Mouse (Mus musculus) urinary bladder, adult 2 months (tissue): ENCODE measurements around the gene Synpo2. TPM values are rescaled to one million over a fixed set of nuclear protein-coding genes. Genes with fewer than 3 reads are reported as not detected.

Experiments
- DNase-seq: peaks from one replicate; pipeline ENCODE4 v3.0.0; 2022; ENCODE audit warnings: low spot score
- polyA plus RNA-seq: library from polyadenylated mRNA; depleted of rRNA; stranded (reverse); fragments of >200 nt; gene quantifications from 2 replicates; pipeline ENCODE4 v1.2.3, GENCODE M21; 2012

Synpo2 gene
- polyA plus RNA-seq, 1 experiment: 240 TPM

DNA sequence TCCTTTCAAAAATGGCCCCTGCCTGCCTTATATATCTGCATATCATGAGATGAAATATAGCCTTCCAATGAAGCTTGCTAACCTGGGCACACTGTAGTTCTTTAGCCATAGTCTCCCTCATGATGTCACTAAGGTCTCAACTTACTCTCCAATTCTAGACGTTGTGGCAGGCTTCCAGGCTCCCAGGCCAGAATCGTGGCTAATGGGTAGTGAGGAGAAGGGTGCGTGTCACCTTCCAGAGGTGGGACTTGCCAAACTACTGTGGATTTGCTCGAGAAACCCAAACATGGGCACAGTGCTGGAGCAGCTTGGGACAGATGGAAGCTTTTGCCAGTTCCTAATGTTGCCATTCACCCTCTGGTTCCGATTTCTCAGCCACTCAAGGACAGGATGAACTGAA, 69.5 kb downstream of the Synpo2 start:
- no peak for DNase-seq

DNA sequence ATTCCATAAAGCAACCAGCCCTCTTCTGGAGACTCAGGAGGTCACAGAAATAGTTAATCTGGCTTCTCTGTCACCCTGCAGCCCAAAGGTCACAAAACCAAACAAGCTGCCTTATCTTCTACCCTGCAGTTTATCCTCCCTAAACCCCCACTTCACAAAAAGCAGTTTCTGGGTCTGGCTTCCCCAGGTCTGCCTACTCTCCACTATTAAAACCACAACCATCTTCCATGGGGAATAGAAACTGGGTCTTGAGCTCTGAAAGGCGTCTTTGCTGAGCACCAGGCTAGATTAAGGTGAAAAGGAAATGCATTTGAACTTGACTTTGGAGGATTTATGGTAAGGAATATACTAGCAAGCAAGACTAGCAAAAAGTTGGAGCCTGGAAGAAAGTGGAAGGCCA, 71.8 kb downstream of the Synpo2 start:
- no peak for DNase-seq

DNA sequence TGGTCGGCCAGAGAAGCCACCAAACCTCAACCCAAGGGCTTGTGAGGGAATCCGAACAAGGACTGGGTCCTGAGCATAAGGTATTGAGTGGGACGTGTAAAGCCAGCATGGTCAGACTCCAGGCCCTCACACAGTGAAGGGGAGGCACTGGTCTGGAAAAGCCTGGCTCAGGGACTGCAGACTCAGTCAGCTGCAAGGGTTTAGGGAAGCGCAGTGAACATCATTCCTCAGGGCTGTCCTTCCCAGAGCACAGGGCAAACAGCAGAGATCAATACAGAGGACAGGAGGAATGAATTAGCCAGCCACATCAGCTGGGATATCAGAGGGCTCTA, 72.8 kb downstream of the Synpo2 start:
- DNase-seq: no peak

DNA sequence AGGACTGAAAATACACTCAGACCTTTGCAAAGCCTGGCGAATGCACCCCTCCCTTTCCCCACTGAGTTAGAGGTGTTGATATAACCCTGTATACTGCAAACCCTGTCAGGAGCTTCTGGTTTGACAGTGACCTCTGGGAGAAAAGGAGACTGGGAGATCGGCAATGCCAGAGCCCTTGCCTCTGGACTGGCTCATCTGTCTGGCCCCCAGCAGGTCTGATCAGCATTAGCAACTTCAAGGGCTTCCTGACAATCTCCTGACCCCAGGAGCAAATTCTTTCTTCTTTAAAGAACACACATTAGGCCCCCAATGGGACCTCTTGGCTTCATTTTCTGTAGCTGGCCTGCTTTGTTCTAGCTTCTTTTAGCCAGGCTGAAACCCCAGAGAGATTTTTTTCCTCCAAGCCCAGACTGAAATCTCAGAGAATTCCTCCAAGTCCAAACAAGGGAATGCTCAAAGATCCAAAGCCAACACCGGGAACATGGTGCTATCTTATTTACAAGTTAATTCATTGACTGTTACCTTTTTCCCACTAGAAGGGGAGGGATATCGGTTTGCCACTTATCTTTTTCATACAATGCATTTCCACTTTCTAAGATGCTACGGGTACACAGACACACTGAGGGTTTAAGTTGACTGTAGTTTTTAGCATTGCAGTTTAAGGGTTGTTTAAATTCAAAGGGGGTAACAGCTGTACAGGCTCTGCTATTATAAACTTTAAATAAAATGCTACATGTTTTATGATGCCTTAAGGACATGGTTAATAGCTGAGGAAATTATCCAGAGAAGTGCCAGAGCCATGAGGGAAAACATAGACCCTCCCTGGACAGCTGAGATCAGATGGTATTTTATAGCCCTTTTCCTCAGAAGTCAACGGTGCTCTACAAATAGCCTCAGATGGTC, 73.4 kb downstream of the Synpo2 start:
- no peak for DNase-seq

DNA sequence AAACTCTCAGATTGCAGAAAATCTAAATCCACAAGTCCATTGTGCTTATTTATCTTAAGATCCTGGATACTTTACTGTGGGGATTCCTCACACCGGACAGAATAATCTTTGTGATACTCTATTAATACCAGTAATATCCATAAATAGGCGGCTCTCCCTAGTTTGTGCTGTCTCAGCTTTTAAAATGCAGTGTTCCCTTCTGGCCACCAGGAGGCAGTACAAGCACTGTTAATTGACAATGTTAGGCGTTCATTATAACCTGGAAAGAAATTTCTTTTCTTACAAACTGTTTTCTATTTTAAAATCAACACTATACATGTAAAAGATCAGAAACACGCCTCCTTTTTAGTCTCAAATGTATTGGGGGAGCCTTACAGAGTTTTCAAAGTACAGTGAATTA, 75.2 kb downstream of the Synpo2 start:
- DNase-seq: no peak

DNA sequence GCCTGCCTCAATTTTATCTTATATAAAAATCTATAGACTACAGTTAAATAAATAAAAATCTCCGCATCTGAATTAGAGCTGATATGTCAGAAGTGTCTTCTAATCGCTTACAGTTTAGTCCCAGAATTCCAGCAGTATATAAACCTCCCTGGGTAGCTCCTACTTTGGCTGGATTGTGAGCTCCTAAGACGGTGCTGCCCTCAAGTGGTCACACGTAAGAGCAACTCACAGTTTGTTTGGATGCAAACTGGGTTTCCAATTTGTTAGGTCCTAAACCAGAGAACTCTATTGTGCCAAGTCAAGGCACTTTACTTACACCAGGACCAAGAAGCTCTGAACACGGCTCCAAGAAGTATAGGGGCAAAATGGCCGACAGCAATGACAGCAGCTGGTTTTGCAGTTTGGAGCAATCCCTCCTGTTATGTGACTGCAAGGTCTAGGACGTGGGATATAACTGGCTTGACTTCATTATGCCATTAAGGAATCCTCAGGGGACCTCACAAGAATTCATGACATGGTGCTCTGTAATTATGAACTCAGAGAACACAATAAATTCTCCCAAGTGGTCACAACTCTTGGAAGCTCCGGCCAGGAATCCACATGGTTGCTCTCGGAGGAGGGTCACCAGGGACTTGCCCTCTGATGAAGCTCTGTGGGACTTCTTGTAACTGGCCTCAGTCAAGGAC, 76.7 kb downstream of the Synpo2 start:
- DNase-seq: no peak

DNA sequence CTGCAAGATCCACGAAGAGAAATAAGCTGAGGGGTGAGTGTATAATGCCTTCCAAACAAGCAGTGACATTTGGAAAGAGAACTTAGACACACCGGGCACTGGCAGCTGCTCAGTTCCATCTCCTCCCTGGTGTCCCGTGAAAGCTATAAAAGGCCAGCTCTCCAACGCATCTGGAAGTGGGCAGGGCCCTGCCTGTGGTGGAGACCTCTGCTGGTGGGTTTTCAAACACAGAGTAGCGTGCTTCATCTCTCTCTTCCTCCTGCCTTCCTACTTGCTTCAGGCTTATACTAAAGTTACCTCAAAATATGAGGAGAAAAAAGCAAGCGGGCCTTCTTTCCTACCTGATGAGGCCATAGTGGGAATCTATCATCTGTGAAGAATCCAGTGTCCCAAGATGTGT, 77.4 kb downstream of the Synpo2 start:
- no peak for DNase-seq

DNA sequence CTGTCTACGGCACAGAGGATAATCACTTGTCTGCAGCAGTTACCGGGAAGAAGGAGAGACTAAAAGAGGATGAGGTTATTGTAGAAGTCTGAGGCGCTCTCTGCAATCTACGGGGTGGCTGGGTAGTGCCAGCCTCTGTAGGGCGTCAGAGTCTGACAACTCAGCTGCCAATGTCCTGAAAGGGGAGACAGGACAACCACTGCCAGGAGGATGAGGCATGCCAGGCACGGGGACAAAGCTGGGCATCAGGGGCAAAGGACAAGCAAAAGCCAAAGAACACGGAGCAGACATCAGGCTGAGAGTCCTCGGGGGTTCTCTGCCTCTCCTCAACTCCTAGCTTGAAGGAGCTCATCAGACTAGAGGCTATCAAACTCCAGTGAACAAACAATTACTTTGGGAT, 82.6 kb downstream of the Synpo2 start:
- DNase-seq: no peak

DNA sequence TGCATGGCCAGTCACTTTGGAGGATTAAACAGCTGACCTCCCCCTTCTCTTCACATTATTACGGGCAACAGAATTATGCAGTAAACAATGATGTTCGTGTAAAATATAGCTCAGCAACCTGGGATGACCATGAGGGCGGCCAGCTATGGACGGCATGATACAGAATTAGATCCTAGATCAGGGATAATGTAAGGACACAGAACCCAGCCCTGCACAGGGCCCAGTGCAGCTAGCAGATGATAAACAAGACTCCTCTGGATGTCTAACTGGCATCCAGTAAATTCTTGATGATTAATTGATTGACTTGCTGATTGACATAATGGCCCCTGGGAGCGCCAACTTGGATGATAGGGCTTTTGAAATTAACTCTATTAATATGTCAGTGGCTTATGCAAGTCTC, 83.0 kb downstream of the Synpo2 start:
- no peak for DNase-seq

DNA sequence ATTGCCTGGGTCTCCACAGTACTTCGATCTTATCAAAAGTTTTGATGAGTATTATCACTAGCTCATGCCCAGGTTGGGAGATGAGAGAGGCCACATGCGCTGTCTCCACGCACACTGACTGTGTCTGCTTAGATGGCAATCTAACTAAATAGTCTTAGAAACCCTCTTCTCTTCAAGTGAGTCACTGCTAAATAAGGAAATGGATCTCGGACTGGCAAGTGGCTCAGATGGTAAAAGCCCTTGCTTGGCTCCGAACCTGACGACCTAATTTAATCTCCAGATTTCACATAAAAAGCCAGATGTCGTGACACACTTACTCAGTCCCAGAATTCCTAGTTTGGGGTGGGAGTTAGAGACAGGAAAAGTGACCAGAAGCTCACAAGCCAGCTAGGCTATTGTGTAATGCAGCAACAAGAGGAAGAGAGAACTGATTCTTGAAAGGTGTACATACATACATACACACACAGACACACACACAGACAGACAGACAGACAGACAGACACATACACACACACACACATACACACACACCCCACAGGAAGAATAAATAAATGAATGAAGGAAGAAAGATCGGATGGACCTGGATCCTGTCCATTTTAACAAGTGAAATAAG, 85.3 kb downstream of the Synpo2 start:
- DNase-seq: no peak

DNA sequence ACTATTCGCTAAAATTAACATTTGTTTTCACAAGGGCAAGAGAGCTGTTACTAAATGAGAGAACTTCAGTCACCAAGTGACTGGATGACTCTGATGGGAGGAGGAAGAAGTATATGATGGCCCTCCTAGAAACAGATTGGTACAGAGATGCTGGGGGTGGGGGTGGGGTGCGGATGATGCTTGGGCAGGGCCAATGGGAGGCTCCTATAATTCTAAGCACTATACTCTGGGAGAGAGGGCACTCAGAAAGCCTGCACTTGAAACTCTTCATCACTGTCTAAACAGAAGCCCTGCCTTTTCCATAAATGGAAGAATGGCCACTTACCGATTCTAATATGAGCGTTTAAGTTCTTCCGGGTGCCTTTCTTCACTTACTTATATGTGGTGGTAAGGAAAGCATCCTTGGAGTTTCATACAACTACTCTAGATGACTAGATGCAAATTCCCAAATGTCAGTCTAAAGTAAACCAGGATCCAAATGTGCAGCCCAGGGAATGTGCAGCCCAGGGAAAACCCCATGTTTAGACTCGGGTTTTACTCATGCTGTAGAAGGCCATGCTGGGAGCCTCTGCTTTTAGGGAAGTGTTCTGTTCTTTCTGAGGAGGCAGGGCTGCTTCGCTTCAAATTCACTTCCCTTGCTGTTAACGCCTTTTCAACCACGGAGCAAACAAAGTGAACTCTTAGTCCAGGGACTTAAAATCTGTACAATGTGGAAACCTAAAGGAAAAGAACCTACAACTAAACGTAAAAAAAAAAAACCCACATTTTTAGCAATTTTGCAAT, 86.4 kb downstream of the Synpo2 start:
- no peak for DNase-seq

DNA sequence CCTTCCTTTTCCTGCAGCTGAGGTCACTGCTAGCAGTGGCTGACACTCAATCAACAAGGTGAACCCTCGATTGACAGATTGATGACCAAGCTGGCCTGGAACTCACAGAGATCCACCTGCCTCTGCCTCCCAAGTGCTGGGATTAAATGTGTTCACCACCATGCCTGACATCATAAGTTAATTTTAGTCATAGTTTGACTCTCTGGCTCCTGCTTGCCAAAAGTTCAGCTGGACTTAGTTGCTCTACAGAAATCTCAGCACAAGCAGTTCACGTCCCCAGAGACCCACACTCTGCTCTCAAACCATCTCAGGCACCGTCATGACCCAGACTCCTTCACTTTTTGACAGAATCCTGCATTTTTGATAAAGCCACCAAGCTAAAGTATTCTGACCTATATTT, 87.3 kb downstream of the Synpo2 start:
- no peak for DNase-seq

DNA sequence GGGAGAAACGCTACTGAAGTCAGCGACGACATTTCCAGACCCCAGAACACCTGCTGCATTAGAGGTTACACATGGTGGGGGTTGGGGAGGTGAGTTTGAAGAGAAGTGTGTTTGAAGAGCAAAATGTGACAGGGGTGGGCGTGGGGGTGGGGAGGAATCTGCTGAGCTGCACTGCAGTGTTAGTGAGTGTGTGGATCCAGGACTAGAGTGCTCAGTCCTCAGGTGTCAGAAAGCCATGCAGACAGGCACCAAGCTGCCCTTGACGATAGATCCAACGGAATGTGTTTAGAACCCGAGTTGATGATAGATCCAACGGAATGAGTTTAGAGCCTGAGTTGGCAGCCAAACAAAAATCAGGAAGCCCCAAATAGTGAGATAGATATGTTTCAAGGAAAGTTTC, 89.4 kb downstream of the Synpo2 start:
- DNase-seq: no peak

DNA sequence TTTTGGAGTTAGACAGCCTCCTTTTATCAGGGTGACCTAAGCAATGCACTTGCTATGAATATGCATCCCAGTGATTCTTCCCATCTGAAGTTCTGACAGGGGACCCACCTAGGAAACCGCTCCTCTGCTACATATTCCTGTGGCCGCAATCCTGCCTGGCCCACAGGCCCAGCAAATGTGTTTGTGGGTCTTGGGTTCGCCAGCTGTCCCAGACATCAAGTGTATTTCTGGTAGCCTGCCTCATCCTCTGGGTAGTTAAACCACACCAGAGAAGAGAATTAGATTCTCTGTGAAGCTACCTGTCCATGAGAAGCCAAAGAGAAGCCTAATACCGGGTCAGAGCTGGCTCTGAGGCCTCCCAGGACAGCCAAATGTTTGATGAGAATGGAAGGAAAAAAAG, 90.0 kb downstream of the Synpo2 start:
- no peak for DNase-seq

DNA sequence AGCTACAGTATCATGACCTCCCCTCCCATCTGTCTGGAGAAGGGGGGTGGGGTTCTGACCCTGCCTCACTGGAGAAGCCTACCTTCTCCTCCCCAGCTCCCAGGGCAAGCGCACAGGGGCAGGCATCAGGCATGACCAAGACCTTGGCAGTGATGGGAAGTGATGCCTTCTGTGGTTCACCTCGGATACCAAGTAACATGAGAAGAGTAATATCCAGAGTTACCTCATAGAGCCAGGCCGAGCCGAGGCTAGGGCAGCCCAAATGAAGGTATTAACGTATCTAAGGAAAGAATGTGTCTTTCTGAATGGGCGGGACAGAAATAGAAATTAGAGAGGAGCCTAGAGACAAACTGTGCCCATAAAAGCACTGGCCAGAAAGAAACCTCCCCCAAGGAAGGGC, 92.5 kb downstream of the Synpo2 start:
- DNase-seq: no peak

DNA sequence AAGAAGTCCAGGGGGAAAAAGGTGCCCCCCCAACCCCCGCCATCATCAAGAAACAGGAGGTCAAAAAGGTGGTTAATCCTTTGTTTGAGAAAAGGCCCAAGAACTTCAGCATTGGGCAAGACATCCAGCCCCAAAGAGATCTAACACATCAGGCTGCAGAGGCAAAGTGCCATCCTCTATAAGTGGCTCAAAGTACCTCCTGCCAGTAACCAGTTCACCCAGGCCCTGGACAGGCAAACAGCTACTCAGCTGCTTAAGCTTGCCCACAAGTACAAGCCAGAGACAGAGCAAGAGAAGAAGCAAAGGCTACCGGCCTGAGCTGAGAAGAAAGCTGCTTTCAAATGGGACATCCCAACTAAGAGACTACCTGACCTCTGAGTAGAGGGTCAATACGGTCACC, 93.7 kb downstream of the Synpo2 start:
- no peak for DNase-seq

DNA sequence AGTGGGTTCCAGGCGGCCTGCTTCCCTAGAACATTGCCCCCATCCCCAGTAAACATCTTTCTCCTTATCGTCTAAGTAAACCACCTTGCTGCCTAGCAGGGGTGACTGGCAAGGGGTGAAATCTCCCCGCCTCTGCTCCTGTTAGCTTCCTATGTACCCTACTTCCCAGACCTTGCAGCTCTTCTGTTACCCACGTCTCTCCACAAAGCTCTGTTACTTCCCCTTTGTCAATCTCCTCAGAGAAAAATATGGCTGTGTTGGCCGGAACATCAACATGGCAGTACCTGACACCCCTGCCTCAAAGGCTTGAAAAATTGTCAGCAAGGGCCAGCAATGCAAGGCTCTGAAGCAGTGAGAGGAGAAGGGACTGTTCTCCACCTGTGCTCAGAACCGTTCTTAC, 94.9 kb downstream of the Synpo2 start:
- DNase-seq: no peak

DNA sequence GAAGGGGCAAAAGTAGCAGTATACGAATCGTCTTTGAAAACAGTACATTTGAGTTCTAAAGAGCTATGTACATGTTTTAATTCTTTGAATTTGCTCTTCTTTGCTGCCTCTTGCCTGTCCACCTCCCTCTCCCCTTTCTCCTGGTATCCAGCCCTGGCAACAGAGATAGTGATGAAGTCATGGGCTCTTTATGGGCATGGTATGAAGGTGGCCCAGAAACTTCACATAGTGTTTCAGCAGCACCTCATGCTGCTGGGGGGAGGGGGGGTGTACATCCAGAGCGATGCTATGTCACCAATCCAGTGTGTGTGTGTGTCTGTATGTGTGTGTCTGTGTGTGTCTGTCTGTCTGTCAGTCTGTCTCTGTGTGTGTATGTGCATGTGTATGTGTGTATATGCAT, 95.8 kb downstream of the Synpo2 start:
- no peak for DNase-seq

DNA sequence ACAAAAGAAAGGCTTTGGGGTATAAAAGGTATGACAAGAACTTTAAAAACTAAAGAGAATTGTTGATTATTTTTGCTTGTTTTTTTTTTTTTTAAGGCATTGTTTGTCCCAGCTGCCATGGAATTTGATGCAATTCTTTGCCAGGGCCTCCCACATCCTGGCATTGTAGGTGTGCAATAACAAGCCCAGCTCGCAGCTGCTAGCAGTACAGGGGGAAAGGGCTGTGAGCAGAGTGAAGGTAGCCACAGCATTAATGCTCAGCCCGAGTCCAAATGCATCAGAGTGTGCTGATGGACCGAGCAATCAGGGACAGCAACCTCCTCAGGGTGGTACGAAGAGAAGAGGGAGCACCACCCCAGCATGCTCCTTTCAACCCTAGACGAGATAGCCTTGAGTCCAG, 96.3 kb downstream of the Synpo2 start:
- no peak for DNase-seq

DNA sequence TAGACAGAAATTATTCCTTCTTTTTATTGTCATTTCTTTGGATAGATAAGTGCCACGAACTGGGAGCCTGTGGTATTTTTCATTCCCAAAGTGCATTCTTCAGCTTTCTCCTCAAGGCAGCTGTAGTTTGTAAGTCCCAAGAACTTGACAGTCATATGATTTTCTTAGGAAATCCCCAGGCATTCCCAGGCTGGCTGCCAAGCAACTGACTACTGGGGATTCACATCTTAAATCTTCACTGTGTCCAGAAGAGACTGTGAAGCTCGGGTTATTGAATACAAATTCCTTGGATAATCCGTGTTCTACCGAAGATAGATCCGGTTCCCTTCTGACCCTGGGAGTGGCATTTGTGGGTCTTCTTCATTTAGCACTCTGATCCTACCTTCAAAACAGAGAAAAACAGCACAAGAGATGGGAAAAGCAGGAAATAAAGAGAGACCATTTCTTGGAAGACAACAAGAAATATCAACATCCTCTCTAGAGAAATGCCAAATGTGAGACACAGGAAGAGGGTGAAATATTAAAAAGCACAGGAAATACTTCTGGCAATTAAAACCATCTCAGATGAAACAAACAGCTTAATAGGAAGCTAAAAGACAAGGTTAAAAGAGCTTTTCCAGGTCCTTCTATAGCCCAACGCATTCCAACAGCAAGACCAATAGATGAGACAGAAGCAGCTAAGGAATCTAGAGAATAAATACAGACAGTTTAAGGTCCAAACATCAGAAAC, 97.5 kb downstream of the Synpo2 start:
- DNase-seq: no peak

DNA sequence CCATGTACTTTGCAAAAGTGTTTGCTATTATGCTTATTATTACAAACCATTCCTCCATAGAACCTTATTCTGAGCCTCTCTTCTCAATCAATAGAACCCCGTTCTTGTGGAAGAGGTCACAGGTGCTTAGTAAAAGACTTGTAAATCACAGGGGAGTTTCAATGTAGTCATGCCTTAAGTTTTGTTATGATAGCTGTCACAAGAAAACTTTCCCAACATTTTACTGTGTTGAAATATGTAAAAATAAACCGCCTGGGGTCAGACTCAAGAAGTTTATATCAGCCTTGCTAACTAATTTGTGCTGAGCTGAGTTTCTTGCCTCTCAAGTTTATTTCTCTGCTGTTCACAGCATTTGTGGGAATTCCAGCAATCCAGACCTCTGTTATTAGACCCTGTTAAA, 103.8 kb downstream of the Synpo2 start:
- DNase-seq: no peak
